Mouse (Mus musculus): ENCODE measurements around the gene 1700001C19Rik. TPM values are rescaled to one million over a fixed set of nuclear protein-coding genes. Genes with fewer than 3 reads are reported as not detected.

Gene 1700001C19Rik
- total and polyA plus RNA-seq, 3 experiments: not detected

DNA sequence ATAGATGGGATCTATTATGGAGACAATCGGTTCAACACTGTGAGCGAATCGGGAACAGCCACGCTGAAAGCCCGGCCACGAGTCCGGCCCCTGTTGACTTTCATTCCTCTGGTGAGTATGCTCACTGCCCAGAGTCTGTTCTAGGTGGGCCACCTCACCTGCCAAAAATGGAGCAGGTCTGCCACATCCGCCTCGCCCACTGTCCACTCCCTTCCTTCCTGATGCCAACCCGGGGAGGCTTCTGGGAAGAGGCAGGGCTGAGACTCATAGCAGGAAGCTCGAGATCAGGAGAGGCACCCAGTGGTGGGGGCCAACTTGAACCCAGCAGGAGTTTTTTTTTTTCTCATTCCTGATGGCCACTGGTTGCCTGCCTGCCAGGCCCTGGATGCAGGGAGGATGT, 9.4 kb upstream of the 1700001C19Rik start:
- Histone ChIP-seq H3K36me3 (replicated peaks in 1 of 2; ENCODE audit: control insufficient read depth in 1 of 2, insufficient read depth in 1 of 2, low read length in 1 of 2) (no peaks in the 10 kb centered on the region), H3K4me1 (ENCODE audit: control insufficient read depth in 1 of 2, insufficient read depth in 2 of 2) (peaks cover 21 to 54% of the 10 kb centered on the region in 2 experiments), H3K79me2 (replicated peaks; ENCODE audit: control insufficient read depth, extremely low read depth, insufficient read depth, poor library complexity, severe bottlenecking) (no peaks in the 10 kb centered on the region), H3K4me3 (replicated peaks in 1 of 3; ENCODE audit: low read depth in 2 of 3, low read length in 2 of 3, poor library complexity in 1 of 3) (no peak overlapping the region), H3K9me3 (replicated peaks; ENCODE audit: low read length) (no peaks in the 10 kb centered on the region), H3K4me2 (ENCODE audit: insufficient read depth, low read depth, poor library complexity, severe bottlenecking) (no peak overlapping the region), H3K27ac (ENCODE audit: insufficient read depth, low read depth) (no peak overlapping the region), H3K27me3 (replicated peaks) (no peaks in the 10 kb centered on the region), H3K9ac (ENCODE audit: insufficient read depth, low read depth) (no peak overlapping the region)
- no peak for DNase-seq (ENCODE audit: extremely low read depth)
- TF ChIP-seq RCOR1 (conservative IDR thresholded peaks at IDR 0.05; ENCODE audit: low read depth, low read length) (no peak), ZMIZ1 (IDR thresholded peaks at IDR 0.05; ENCODE audit: low read depth, low read length) (no peak), CTCF (conservative IDR thresholded peaks at IDR 0.05 in 1 of 2, IDR thresholded peaks at IDR 0.05 in 1 of 2; ENCODE audit: low read depth in 2 of 2, low read length in 2 of 2) (no peak), CHD1 (IDR thresholded peaks at IDR 0.05; ENCODE audit: low read depth, low read length) (no peak), USF1 (IDR thresholded peaks at IDR 0.05; ENCODE audit: low read depth, low read length) (no peak), ETS1 (conservative IDR thresholded peaks at IDR 0.05; ENCODE audit: low read depth, low read length) (no peak), JUN (IDR thresholded peaks at IDR 0.05; ENCODE audit: insufficient read depth, low read depth, low read length) (no peak), SIN3A (IDR thresholded peaks at IDR 0.05; ENCODE audit: low read length) (no peak), GABPA (IDR thresholded peaks at IDR 0.05; ENCODE audit: insufficient replicate concordance, low read depth, low read length) (no peak), NELFE (IDR thresholded peaks at IDR 0.05; ENCODE audit: low read depth, low read length) (no peak), USF2 (conservative IDR thresholded peaks at IDR 0.05; ENCODE audit: low read depth, low read length) (no peak), JUND (conservative IDR thresholded peaks at IDR 0.05; ENCODE audit: low read depth, low read length) (no peak), SMC3 (IDR thresholded peaks at IDR 0.05; ENCODE audit: low read depth, low read length) (no peak), EP300 (IDR thresholded peaks at IDR 0.05; ENCODE audit: low read length) (no peak), ZC3H11A (IDR thresholded peaks at IDR 0.05; ENCODE audit: low read depth, low read length) (no peak), MAFK (IDR thresholded peaks at IDR 0.05; ENCODE audit: insufficient replicate concordance, low read length) (no peak), IRF4 (IDR thresholded peaks at IDR 0.05; ENCODE audit: low read depth, low read length) (no peak)
- dilution Hi-C loops (cut with MboI; ENCODE audit: extremely low pct_ligation_motif_present, extremely low pct_unique_long_range_greater_than_20kb, low sequenced_read_pairs) (no loop called here), in situ Hi-C loops (cut with MboI; ENCODE audit: low pct_ligation_motif_present, low pct_unique_long_range_greater_than_20kb, low sequenced_read_pairs) (no loop called here)

DNA sequence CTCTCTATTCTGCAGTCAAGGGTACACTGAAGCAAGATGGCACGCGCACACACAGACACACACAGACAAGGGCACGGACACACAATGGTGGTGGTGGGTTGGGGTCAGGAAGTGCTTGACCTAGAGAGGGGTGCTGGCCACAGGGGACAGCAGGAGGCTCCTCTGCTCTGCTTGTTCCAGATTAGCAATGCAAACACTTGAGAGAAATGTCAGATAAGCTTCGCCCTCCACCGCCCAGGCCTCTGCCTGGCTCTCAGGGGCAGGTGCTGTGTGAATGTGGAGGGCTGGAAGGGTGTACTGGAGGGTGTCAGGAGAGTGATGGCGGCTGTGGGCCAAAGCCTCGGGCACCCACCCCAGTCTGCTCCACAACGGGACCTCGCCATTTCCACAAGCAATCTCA, 8.8 kb upstream of the 1700001C19Rik start:
- no peaks in the 10 kb centered on the region for H3K36me3 ChIP-seq (replicated peaks in 1 of 2; ENCODE audit: control insufficient read depth in 1 of 2, insufficient read depth in 1 of 2, low read length in 1 of 2)
- no peaks in the 10 kb centered on the region for H3K79me2 ChIP-seq (replicated peaks; ENCODE audit: control insufficient read depth, extremely low read depth, insufficient read depth, poor library complexity, severe bottlenecking)
- no peak overlapping the region for H3K4me3 ChIP-seq (replicated peaks in 1 of 3; ENCODE audit: low read depth in 2 of 3, low read length in 2 of 3, poor library complexity in 1 of 3)
- TF ChIP-seq UBTF (IDR thresholded peaks at IDR 0.05; ENCODE audit: low read depth, low read length) (no peak), PAX5 (IDR thresholded peaks at IDR 0.05; ENCODE audit: low read length) (no peak), KAT2A (IDR thresholded peaks at IDR 0.05; ENCODE audit: insufficient replicate concordance, low read length) (no peak), MAFK (IDR thresholded peaks at IDR 0.05; ENCODE audit: insufficient replicate concordance, low read length) (no peak)
- no peak overlapping the region for H3K27ac ChIP-seq (ENCODE audit: insufficient read depth, low read depth)
- H3K9ac ChIP-seq (ENCODE audit: insufficient read depth, low read depth): no peak overlapping the region
- H3K9me3 ChIP-seq (replicated peaks; ENCODE audit: low read length): no peaks in the 10 kb centered on the region
- peaks cover 21 to 56% of the 10 kb centered on the region in 2 experiments for H3K4me1 ChIP-seq (ENCODE audit: control insufficient read depth in 1 of 2, insufficient read depth in 2 of 2)
- dilution Hi-C loops (cut with MboI; ENCODE audit: extremely low pct_ligation_motif_present, extremely low pct_unique_long_range_greater_than_20kb, low sequenced_read_pairs): no loop called here
- no peaks in the 10 kb centered on the region for H3K27me3 ChIP-seq (replicated peaks)
- DNase-seq (ENCODE audit: extremely low read depth): no peak
- in situ Hi-C loops (cut with MboI; ENCODE audit: low pct_ligation_motif_present, low pct_unique_long_range_greater_than_20kb, low sequenced_read_pairs): no loop called here
- no peak overlapping the region for H3K4me2 ChIP-seq (ENCODE audit: insufficient read depth, low read depth, poor library complexity, severe bottlenecking)
